In genomic region chr6:88793243-88793642, GRCm38 (mm10) we compare ENCODE assay signal across 10 mouse cellular contexts. TPM values are rescaled to one million over a fixed set of nuclear protein-coding genes. Genes with fewer than 3 reads are reported as not detected.
DNase-seq lines count a peak whose midpoint lies in the region; ATAC-seq and TF ChIP-seq lines count a peak whose summit lies in the region.
"Had no signal": no experiment of that assay in that cellular context is flagged by ENCODE, and none has a peak within 500 bp of the region (broad histone marks: within the 10 kb centered on the region; RNA-seq: fewer than 3 reads in every experiment).

No protein-coding gene starts in this region.

- no peaks in the 10 kb centered on the region for H3K36me3 ChIP-seq in embryonic facial prominence, embryonic 10.5 days (replicated peaks)
- H3K36me3 ChIP-seq in midbrain, embryonic 13.5 days: no peaks in the 10 kb centered on the region

- 25% methylated on average over 2 of the region's 2 CpGs for WGBS in embryonic facial prominence, embryonic 10.5 days
- 32% methylated on average over 2 of the region's 2 CpGs for WGBS in midbrain, embryonic 13.5 days

- intact Hi-C loops in gastrocnemius, adult 2 months (cut with DNase I): no loop called here

- TF ChIP-seq CTCF in gastrocnemius, adult 2 months (IDR thresholded peaks at IDR 0.05): no peak

- DNase-seq in gastrocnemius, adult 2 months: no peak
- no peak for DNase-seq in gastrocnemius, postnatal 4 days (ENCODE audit: low spot score in 2 of 2)
- peak; percentile 54 for DNase-seq in Muller cell, postnatal 12 days (ENCODE audit: inconsistent ontology term)
- DNase-seq in embryonic facial prominence, embryonic 10.5 days (ENCODE audit: low spot score): peak; percentile 62
- no peak for DNase-seq in heart, adult 9 months (ENCODE audit: low spot score in 2 of 2)
- no peak for DNase-seq in B cell, adult 2 months
- no peak for DNase-seq in spleen, adult 18-20 months
- DNase-seq: gastrocnemius, postnatal 10 days; thymus, adult 18-20 months had no signal

- H3K27ac ChIP-seq in gastrocnemius, adult 2 months: peak overlapping the region; percentile 38; the same call in 1 of the 2 replicates
- H3K27ac ChIP-seq in embryonic facial prominence, embryonic 10.5 days (replicated peaks): no peak overlapping the region
- no peak overlapping the region for H3K27ac ChIP-seq in midbrain, embryonic 13.5 days

- peak; percentile 74; the same call in 1 of the 2 replicates for ATAC-seq in midbrain, embryonic 13.5 days

- H3K4me2 ChIP-seq in midbrain, embryonic 13.5 days (replicated peaks): no peak overlapping the region

- no peak overlapping the region for H3K4me3 ChIP-seq in gastrocnemius, adult 2 months
- H3K4me3 ChIP-seq in embryonic facial prominence, embryonic 10.5 days: no peak overlapping the region
- H3K4me3 ChIP-seq in midbrain, embryonic 13.5 days (replicated peaks): no peak overlapping the region

- peaks cover 71% of the 10 kb centered on the region for H3K4me1 ChIP-seq in embryonic facial prominence, embryonic 10.5 days
- peaks cover 35% of the 10 kb centered on the region for H3K4me1 ChIP-seq in midbrain, embryonic 13.5 days (replicated peaks)

- H3K27me3 ChIP-seq in embryonic facial prominence, embryonic 10.5 days (replicated peaks; ENCODE audit: low read depth, poor library complexity, severe bottlenecking): peaks cover 6% of the 10 kb centered on the region
- H3K27me3 ChIP-seq in midbrain, embryonic 13.5 days: no peaks in the 10 kb centered on the region

- no peak overlapping the region for H3K9ac ChIP-seq in midbrain, embryonic 13.5 days (replicated peaks)

- H3K9me3 ChIP-seq in embryonic facial prominence, embryonic 10.5 days: no peaks in the 10 kb centered on the region
- H3K9me3 ChIP-seq in midbrain, embryonic 13.5 days: no peaks in the 10 kb centered on the region

RNA-seq across cellular contexts. Expression of gene Abtb1, which starts 48.5 kb away (rescaled TPM):
- total RNA-seq in gastrocnemius, adult 2 months (2021): 10 to 100 TPM; 16.9 to 22.7 TPM
- total RNA-seq in gastrocnemius, postnatal 4 days (2021): 10 to 100 TPM; 18.8 to 20.1 TPM
- polyA plus RNA-seq in embryonic facial prominence, embryonic 10.5 days (2016; fragmentation: Nextera tagmentation; extraction: Ambion mirVana): 25.2 and 26.4 TPM in 2 replicates
- 35.9 and 36.2 TPM in 2 replicates for polyA plus RNA-seq in midbrain, embryonic 13.5 days (2015; fragmentation: Nextera tagmentation; extraction: Ambion mirVana)

Comparison
In these comparisons a context has a peak if more than half of its experiments do, and no peak if none do; other contexts are left out.
1. DNase-seq: peak in Muller cell, postnatal 12 days (single experiment) and embryonic facial prominence, embryonic 10.5 days (single experiment); none in gastrocnemius, adult 2 months (single experiment), gastrocnemius, postnatal 4 days (0 of 2), heart, adult 9 months (0 of 2), B cell, adult 2 months (0 of 2) and spleen, adult 18-20 months (0 of 2).